8 mouse cellular contexts compared by ENCODE assay signal in the genomic region with DNA sequence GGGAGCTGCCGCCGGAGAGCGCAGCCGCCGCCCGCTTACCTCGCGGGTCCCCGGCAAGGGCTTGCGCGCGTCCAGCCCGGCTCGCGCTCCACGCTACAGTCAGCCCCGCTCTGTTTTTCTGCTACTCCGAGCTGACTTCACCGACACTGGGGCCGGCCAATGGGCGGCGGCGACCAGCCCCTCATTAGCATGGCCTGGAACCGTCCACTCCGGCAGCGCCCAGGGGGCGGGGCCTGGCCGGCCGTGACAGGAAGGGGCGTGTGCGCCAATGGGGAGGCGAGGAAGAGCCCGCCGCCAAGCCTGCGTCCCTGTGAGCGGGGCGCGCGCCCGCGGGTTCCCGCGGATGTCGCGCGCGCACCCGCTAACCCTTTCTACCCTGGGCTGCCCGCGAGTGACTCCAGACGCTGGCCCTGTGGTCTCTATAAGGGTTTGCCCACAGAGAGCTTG. TPM values are rescaled to one million over a fixed set of nuclear protein-coding genes. Genes with fewer than 3 reads are reported as not detected.
A peak's percentile ranks its signal among the peaks of the same experiment; 100 is the strongest.
DNase-seq lines count a peak whose midpoint lies in the region; ATAC-seq and TF ChIP-seq lines count a peak whose summit lies in the region.

A gene (minus strand): TSS at position 148 of the 447 bp plus-strand sequence.

- H3K9me3 ChIP-seq in G1E (replicated peaks) = no peaks in the 10 kb centered on the region
- no peaks in the 10 kb centered on the region for H3K9me3 ChIP-seq in forebrain, embryonic 16.5 days (ENCODE audit: control insufficient read depth, low read length)
- H3K9me3 ChIP-seq in lung, embryonic 14.5 days (ENCODE audit: low read depth, low read length) = no peaks in the 10 kb centered on the region

- WGBS in forebrain, embryonic 16.5 days = under 1% methylated on average over 51 of the region's 51 CpGs
- under 1% methylated on average over 51 of the region's 51 CpGs for WGBS in lung, embryonic 14.5 days
- under 1% methylated on average over 51 of the region's 51 CpGs for WGBS in olfactory bulb, adult 2 months
- WGBS in thymus, adult 2 months = under 1% methylated on average over 51 of the region's 51 CpGs

- H3K4me1 ChIP-seq in G1E (ENCODE audit: insufficient read depth, low read depth, low read length) = peaks cover 61% of the 10 kb centered on the region
- H3K4me1 ChIP-seq in forebrain, embryonic 16.5 days (replicated peaks; ENCODE audit: control insufficient read depth, insufficient read depth, low read length) = peaks cover 26% of the 10 kb centered on the region
- H3K4me1 ChIP-seq in lung, embryonic 14.5 days (ENCODE audit: insufficient read depth) = peaks cover 3% of the 10 kb centered on the region; the same call in 1 of the 2 replicates
- peaks cover 17% of the 10 kb centered on the region for H3K4me1 ChIP-seq in olfactory bulb, adult 2 months (ENCODE audit: control insufficient read depth, insufficient read depth, low read length)
- H3K4me1 ChIP-seq in thymus, adult 2 months (replicated peaks; ENCODE audit: control insufficient read depth, insufficient read depth, low read length) = peaks cover 5% of the 10 kb centered on the region

- intact Hi-C loops in heart, postnatal 36 days (cut with DNase I) = loop anchor here (2.0 to 5.0 kb wide), 4 partner anchors 17 to 123 kb away; no protein-coding TSS in a partner anchor

- DNase-seq in G1E (ENCODE audit: low spot score) = peak; percentile 97
- DNase-seq in cerebellum, adult 18-20 months = peak; percentile 97 to 98
- peak; percentile 95 for DNase-seq in heart, postnatal 36 days
- peak; percentile 96 for DNase-seq in layer of hippocampus, adult 2 months (ENCODE audit: low spot score in 2 of 2)
- peak; percentile 98 for DNase-seq in lung, embryonic 14.5 days
- peak; percentile 95 for DNase-seq in thymus, adult 2 months

- H3K4me2 ChIP-seq in forebrain, embryonic 16.5 days (ENCODE audit: low read length) = peak within 1 kb of the TSS; percentile 56
- H3K4me2 ChIP-seq in lung, embryonic 14.5 days = peak within 1 kb of the TSS; percentile 96

- H3K27me3 ChIP-seq in G1E (ENCODE audit: insufficient read depth, low read length) = no peaks in the 10 kb centered on the region
- no peaks in the 10 kb centered on the region for H3K27me3 ChIP-seq in forebrain, embryonic 16.5 days (replicated peaks; ENCODE audit: control insufficient read depth, insufficient read depth, low read length)
- no peaks in the 10 kb centered on the region for H3K27me3 ChIP-seq in lung, embryonic 14.5 days (ENCODE audit: insufficient read depth, low read length)
- no peaks in the 10 kb centered on the region for H3K27me3 ChIP-seq in thymus, adult 2 months (ENCODE audit: control insufficient read depth, insufficient read depth, low read length)

- no peaks in the 10 kb centered on the region for H3K36me3 ChIP-seq in G1E (replicated peaks)
- H3K36me3 ChIP-seq in forebrain, embryonic 16.5 days (ENCODE audit: control insufficient read depth, insufficient read depth) = no peaks in the 10 kb centered on the region
- H3K36me3 ChIP-seq in lung, embryonic 14.5 days (ENCODE audit: insufficient read depth) = no peaks in the 10 kb centered on the region
- no peaks in the 10 kb centered on the region for H3K36me3 ChIP-seq in thymus, adult 2 months (ENCODE audit: control insufficient read depth, insufficient read depth, low read length)

- ATAC-seq in G1E (ENCODE audit: extremely low read depth, insufficient number of reproducible peaks, low FRiP score, poor library complexity, severe bottlenecking) = peak; percentile 89
- peak; percentile 98 for ATAC-seq in forebrain, embryonic 16.5 days
- peak; percentile 99 for ATAC-seq in lung, embryonic 14.5 days (ENCODE audit: insufficient read depth)

- peak within 1 kb of the TSS; percentile 83 for H3K4me3 ChIP-seq in G1E (ENCODE audit: low read depth, low read length)
- H3K4me3 ChIP-seq in forebrain, embryonic 16.5 days (replicated peaks; ENCODE audit: low read length) = peak within 1 kb of the TSS; percentile 82
- peak within 1 kb of the TSS; percentile 85 for H3K4me3 ChIP-seq in layer of hippocampus, adult 2 months
- H3K4me3 ChIP-seq in lung, embryonic 14.5 days (ENCODE audit: low read depth, low read length) = peak within 1 kb of the TSS; percentile 78
- peak within 1 kb of the TSS; percentile 79 for H3K4me3 ChIP-seq in olfactory bulb, adult 2 months (ENCODE audit: insufficient read depth, low read depth, low read length)
- H3K4me3 ChIP-seq in thymus, adult 2 months (ENCODE audit: control insufficient read depth, insufficient read depth, low read length) = peak within 1 kb of the TSS; percentile 76

- TF ChIP-seq CTCF in G1E (IDR thresholded peaks at IDR 0.05; ENCODE audit: low read depth, low read length) = no peak
- no peak for TF ChIP-seq CTCF in layer of hippocampus, adult 2 months (conservative IDR thresholded peaks at IDR 0.05)
- no peak for TF ChIP-seq CTCF in lung, embryonic 14.5 days (IDR thresholded peaks at IDR 0.05; ENCODE audit: low read depth)
- no peak for TF ChIP-seq CTCF in olfactory bulb, adult 2 months (IDR thresholded peaks at IDR 0.05; ENCODE audit: insufficient read depth, low read depth, low read length)
- peak; percentile 60; the same call in 1 of the 2 replicates for TF ChIP-seq CTCF in thymus, adult 2 months (IDR thresholded peaks at IDR 0.05; ENCODE audit: borderline replicate concordance, control insufficient read depth, extremely low read depth, insufficient read depth, low read length, poor library complexity)

- H3K9ac ChIP-seq in forebrain, embryonic 16.5 days (replicated peaks; ENCODE audit: low read depth, low read length) = peak within 1 kb of the TSS; percentile 95
- H3K9ac ChIP-seq in lung, embryonic 14.5 days = peak within 1 kb of the TSS; percentile 75

- peak; percentile 98 for TF ChIP-seq POLR2A in olfactory bulb, adult 2 months (IDR thresholded peaks at IDR 0.05; ENCODE audit: insufficient read depth, low read depth, low read length)
- peak; percentile 97 for TF ChIP-seq POLR2A in thymus, adult 2 months (IDR thresholded peaks at IDR 0.05; ENCODE audit: control insufficient read depth, extremely low read depth, insufficient read depth, low read length, poor library complexity)

- peak within 1 kb of the TSS; percentile 89 for H3K27ac ChIP-seq in forebrain, embryonic 16.5 days (ENCODE audit: low read length)
- H3K27ac ChIP-seq in layer of hippocampus, adult 2 months = peak within 1 kb of the TSS; percentile 92
- H3K27ac ChIP-seq in lung, embryonic 14.5 days (ENCODE audit: low read depth) = peak within 1 kb of the TSS; percentile 90
- H3K27ac ChIP-seq in olfactory bulb, adult 2 months (ENCODE audit: insufficient read depth, low read depth, low read length) = peak within 1 kb of the TSS; percentile 63
- H3K27ac ChIP-seq in thymus, adult 2 months (ENCODE audit: control insufficient read depth, insufficient read depth, low read length) = peak within 1 kb of the TSS; percentile 7; the same call in 1 of the 2 replicates

RNA-seq across cellular contexts. Expression of the gene that starts here (rescaled TPM):
- total RNA-seq in G1E (2014; fragmentation: Nextera tagmentation) (50.6 and 64.2 TPM in 2 replicates), G1E (2017) (12.6 and 19.2 TPM in 2 replicates)
- 7.4 and 9.2 TPM in 2 replicates for polyA plus RNA-seq in G1E (2012)
- 112 and 128 TPM in 2 replicates for polyA plus RNA-seq in forebrain, embryonic 16.5 days (2015; fragmentation: Nextera tagmentation; extraction: Ambion mirVana)
- 100 to 1,000 TPM; 766 to 844 TPM for total RNA-seq in heart, postnatal 36 days (2021)
- 100 to 1,000 TPM; 222 to 229 TPM for total RNA-seq in layer of hippocampus, adult 2 months (2021)
- polyA plus RNA-seq in lung, embryonic 14.5 days (2014; fragmentation: Nextera tagmentation; extraction: Ambion mirVana) = 46.6 and 50.7 TPM in 2 replicates
- polyA plus RNA-seq in olfactory bulb, adult 2 months (2012; ENCODE audit: insufficient read depth, insufficient read length, low replicate concordance, missing spikeins) = not detected in 2 replicates
- 9.4 and 14.0 TPM in 2 replicates for polyA plus RNA-seq in thymus, adult 2 months (2012; rRNA removed)

Comparison
In these comparisons a context has a peak if more than half of its experiments do, and no peak if none do; other contexts are left out.
1. Peak in every context shown above with its lines: DNase-seq, ATAC-seq, H3K4me3 ChIP-seq and H3K27ac ChIP-seq.
2. H3K27ac ChIP-seq: peak in every context shown above with its lines; median percentile 92 in layer of hippocampus, adult 2 months; 90 in lung, embryonic 14.5 days; 89 in forebrain, embryonic 16.5 days; 63 in olfactory bulb, adult 2 months; 7 in thymus, adult 2 months.